Mouse (Mus musculus) erythroid progenitor cell, adult 5-6 weeks (primary cell): ENCODE measurements around the gene Tbx1. TPM values are rescaled to one million over a fixed set of nuclear protein-coding genes. Genes with fewer than 3 reads are reported as not detected.

Source experiments
- ATAC-seq: replicated peaks from 2 replicates; pipeline ENCODE4 v1.8.0; 2016; ENCODE audit warnings: moderate number of reproducible peaks, mild to moderate bottlenecking, moderate TSS enrichment, inconsistent platforms; ENCODE audit not compliant: poor library complexity, low FRiP score, severe bottlenecking
- total RNA-seq, 2 experiments: library from RNA; stranded (forward) in 1 of 2; stranded (reverse) in 1 of 2; fragments of 150-400 nt in 1 of 2; fragments of 186-747, 209-891 nt in 1 of 2; gene quantifications; 2 replicates each; pipeline versions ENCODE4 v1.2.3 to v1.2.4; 2015 to 2017; ENCODE audit warnings: low replicate concordance in 2 of 2

The Tbx1 gene
- total RNA-seq, 2 experiments from 2014 or later: not detected

- no peak for ATAC-seq
Observed at GRCm38 (mm10) chr16:18623751-18624540, 33.5 kb upstream of the Tbx1 start.

GRCm38 (mm10) chr16:18622916-18623750 is 32.7 kb upstream of the Tbx1 start:
- no peak for ATAC-seq

DNA sequence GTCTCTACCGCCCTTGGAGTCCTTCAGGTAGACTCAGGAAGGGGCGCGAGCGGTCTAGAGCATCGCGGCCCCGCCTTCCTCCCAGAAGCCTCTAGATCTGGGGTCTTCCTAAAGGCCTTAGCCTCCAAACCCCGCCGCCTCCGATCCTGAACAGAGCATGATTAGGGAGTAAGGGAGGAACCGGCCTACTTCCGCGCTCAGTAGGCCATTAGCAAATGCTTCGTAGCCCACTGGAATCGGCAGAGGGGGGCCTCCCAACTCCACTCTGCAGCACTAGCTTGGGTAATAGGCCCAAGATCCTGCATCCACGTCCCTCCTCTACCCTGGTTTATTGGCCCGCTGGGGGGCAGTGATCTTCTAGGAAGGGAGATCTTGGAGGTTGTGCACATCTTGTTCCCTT is 31.5 kb upstream of the Tbx1 start, which contains the start of gene Gp1bb:
Gene Gp1bb, minus strand, starts transcription at position 385 of the 400 bp plus-strand sequence.
- no peak for ATAC-seq

DNA sequence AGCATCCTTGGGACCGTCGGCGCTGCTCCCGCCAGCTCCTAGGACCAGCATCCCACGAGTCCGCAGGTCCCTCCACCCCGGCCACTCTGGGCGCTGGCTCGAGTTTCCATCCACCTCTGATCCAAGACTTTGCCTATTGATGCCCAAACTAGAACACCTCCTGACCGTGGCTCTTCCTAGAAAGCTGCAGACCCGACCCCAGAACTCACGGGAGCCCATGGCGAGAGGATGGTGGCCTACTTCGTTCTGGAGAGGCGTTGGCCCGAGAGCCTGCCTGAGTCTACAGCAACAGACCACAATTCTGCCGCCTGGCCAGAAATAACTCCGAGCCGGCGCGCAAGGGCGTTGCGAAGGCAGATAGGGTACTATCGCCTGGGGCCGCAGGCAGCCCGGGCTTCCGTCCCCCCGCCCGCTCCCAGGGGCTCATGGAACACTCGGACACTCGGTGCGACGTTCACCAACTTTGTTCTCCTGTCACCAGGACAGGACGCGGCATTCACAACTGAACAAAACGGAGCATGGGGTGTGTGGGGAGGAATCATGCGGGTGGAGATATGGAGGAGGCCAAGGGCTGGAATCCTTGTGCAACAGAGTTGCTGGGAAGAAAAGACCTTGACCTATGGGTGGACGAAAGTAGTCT is 31.0 kb upstream of the Tbx1 start:
- no peak for ATAC-seq

DNA sequence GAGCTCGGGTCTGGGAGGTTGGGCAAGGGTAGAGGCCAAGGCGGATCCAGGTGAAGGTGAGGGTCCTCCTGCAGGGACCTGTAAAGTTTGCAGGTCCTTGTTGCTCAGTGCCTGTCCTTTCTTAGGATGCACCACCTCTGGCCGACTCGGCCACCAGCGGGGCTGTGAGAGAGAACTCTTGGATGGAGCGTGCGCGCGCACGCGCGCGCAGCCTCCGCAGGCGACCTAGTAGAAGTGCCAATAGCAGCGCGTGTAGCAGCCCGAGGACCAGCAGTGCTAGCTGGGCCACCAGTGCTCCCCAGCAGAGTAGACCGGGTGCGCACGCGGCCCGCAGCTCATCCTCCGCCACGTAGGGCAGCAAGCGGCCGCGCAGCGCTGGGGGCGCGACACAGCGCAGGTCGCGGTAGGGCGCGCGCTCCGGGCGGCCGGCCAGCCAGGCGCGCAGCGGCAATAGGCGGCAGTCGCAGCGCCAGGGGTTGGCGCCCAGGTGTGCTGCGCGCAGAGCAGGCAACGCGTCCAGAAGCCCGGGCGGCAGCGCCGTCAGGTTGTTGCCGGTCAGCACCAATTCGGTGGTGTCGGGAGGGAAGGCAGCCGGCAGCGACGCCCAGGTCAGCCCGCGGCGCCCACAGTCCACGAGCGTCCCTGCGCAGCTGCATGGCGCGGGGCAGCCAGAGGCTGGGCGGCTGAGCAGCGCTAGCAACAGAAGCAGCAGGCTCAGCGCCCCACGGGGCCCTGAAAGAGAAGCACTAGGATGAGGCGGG is 30.3 kb upstream of the Tbx1 start:
- ATAC-seq: no peak

- no peak for ATAC-seq
Observed at GRCm38 (mm10) chr16:18620201-18620600, 29.7 kb upstream of the Tbx1 start.

- no peak for ATAC-seq
Observed at GRCm38 (mm10) chr16:18619110-18619509, 28.6 kb upstream of the Tbx1 start.

- ATAC-seq: no peak
Observed at GRCm38 (mm10) chr16:18618297-18618696, 27.8 kb upstream of the Tbx1 start.

GRCm38 (mm10) chr16:18617370-18618065 is 27.0 kb upstream of the Tbx1 start:
- ATAC-seq: peak; percentile 70

GRCm38 (mm10) chr16:18613301-18613700 is 22.8 kb upstream of the Tbx1 start:
- no peak for ATAC-seq

- no peak for ATAC-seq
Observed at GRCm38 (mm10) chr16:18611752-18612151, 21.3 kb upstream of the Tbx1 start.

DNA sequence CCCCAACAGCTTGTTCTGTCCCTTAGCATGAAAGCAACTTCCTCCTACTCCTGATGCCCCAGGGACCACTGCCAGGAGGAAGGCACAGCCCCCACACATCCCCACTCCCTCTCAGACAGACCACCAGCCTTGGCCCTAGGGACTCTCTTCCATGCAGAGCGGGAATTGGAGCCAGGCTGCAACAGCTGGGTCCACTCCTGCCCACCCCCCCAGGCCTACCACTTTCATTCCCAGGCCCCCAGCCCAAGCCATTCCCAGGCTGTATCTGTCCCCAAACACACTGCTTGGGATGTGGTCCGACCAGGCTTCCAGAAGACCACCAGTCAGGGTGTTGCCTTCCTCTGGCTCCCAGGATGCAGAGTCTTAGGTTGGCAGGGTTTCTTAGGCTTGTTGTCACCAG is 18.6 kb upstream of the Tbx1 start:
- ATAC-seq: no peak

GRCm38 (mm10) chr16:18608226-18608625 is 17.8 kb upstream of the Tbx1 start:
- no peak for ATAC-seq

GRCm38 (mm10) chr16:18605705-18606104 is 15.2 kb upstream of the Tbx1 start:
- no peak for ATAC-seq

- ATAC-seq: no peak
Observed at GRCm38 (mm10) chr16:18604267-18604701, 13.8 kb upstream of the Tbx1 start.

- ATAC-seq: no peak
Observed at GRCm38 (mm10) chr16:18601447-18601846, 11.0 kb upstream of the Tbx1 start.

DNA sequence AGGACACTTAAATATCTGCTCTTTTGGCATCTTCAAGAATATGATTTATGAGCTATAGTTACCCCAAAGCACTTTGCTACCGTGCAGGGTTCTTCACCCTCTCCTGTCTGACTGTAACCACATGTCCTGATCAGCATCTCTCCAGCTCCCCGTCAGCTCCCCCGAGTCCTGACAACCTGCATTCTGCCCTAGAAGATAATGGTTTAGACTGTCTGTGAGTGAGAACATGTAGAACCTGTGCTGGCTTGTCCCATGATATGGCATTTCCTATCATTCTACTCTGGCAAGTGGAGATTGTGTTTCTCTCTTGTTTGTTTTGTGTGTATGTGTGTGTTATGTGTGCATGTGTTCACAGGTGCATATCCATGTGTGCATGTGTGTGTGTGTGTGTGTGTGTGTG is 7.5 kb upstream of the Tbx1 start:
- ATAC-seq: no peak

- ATAC-seq: no peak
Observed at GRCm38 (mm10) chr16:18596255-18596654, 5.8 kb upstream of the Tbx1 start.

DNA sequence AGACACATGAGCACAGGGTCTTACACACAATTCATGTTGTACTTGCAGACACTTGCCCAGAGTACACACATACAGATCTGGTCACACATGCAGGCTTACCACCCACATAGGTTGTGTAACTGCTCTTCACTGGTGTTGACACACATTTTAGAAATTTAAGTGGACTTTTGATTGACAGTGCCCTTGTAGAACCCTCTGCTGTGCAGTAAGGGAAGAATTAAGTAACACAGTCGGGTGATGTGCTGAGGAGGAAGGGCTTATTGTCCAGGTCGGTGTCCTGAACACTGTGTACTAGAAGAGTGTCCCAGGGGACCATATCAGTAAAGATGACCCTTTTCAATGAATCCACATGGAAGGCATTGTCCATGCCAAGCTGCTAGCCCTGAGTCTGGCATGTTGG is 3.5 kb upstream of the Tbx1 start:
- ATAC-seq: no peak
